Mouse (Mus musculus) splenic B cell, adult 2 months (primary cell): ENCODE data around the gene Cadps2.

Source experiments
- DNase-seq: peaks from one replicate; pipeline ENCODE4 v3.0.0-alpha.2; 2011; ENCODE audit warnings: low read depth, low spot score
- H3K27me3 ChIP-seq: 2 replicates; pipeline ENCODE4 v1.6.1; 2012; ENCODE audit warnings: mild to moderate bottlenecking, low read length, moderate library complexity, mixed read lengths; ENCODE audit not compliant: control insufficient read depth, poor library complexity, insufficient read depth, severe bottlenecking
- H3K36me3 ChIP-seq: 2 replicates; pipeline ENCODE4 v1.6.1; 2012; ENCODE audit warnings: mild to moderate bottlenecking, low read length, moderate library complexity, mixed read lengths; ENCODE audit not compliant: control insufficient read depth, poor library complexity, insufficient read depth, severe bottlenecking

The Cadps2 gene

DNA sequence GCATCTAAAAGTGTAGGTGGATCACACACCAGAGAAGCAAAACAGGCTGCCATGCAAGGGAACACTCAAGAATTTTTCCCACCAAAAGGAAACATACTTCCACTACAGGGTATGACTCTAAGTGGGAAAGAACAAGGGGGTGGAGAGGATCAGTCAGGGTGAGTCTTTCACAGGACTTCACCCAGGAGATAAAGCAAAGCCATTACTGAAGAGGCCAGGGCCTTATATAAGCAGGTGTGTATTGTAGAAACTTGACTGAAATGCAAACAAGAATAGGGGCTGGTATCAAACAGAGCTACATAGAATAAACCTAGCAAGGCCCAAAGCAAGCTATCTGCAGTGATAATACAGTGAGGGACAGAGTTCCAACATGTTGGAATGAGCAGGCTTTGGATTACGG lies 271.6 kb downstream of the Cadps2 start:
- Histone ChIP-seq H3K27me3 (no peaks in the 10 kb centered on the region), H3K36me3 (no peaks in the 10 kb centered on the region)
- DNase-seq: no peak

DNA sequence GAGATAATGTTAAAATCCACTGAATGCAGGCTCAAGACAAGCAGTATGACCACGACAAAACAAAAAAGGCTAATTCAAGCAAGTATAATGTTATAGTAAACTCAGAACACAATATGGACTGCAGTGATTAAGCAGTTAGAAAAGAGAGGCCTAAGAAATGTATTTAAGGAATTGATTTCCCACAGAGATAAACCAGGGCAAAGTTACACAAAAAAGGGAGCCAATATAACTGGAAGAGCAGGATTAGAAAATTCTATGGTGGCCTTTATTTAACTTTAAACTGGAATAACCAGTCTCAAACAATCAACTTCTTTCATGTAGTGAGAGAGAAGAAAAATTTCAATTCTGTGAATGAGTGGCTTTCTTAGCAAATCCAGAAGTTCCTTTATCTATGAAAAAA lies 289.3 kb downstream of the Cadps2 start:
- no peaks in the 10 kb centered on the region for H3K36me3 ChIP-seq
- H3K27me3 ChIP-seq: no peaks in the 10 kb centered on the region
- no peak for DNase-seq

DNA sequence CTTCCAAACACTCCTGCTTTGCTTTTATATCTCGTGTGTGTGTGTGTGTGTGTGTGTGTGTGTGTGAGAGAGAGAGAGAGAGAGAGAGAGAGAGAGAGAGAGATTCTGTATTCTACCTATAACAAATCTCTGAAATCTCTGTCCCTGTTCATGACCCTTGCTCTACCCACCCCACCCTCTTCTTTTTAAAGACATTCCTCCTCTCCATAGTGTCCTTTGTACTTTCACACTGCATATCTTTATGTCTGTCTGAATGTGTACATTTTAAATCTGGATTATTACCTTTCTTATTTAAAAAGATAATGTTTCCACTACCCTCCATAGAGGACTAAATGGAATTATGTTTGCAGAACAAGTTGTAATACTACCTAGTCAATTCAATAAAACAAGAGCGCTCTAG lies 315.5 kb downstream of the Cadps2 start:
- Histone ChIP-seq H3K27me3 (no peaks in the 10 kb centered on the region), H3K36me3 (no peaks in the 10 kb centered on the region)
- DNase-seq: no peak

DNA sequence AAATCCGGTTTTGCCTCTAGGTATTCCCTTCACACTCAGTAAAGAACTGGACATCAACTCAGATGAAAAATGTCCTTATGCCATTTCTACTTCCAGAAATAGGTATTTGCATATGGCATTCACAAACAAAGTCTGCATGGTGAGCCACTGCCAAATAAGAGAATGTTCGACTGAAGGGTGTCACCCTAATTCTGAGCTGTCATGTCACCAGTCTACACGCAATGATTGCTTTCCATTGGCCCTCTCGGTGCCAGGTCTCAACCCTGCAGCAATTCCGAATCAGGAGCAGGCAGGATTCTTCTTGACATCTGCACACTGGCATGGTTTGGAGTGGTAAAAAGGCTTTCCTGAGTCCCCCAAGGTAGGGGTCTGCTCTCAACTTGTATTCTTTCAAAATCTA lies 316.7 kb downstream of the Cadps2 start:
- Histone ChIP-seq H3K36me3 (no peaks in the 10 kb centered on the region), H3K27me3 (no peaks in the 10 kb centered on the region)
- no peak for DNase-seq

DNA sequence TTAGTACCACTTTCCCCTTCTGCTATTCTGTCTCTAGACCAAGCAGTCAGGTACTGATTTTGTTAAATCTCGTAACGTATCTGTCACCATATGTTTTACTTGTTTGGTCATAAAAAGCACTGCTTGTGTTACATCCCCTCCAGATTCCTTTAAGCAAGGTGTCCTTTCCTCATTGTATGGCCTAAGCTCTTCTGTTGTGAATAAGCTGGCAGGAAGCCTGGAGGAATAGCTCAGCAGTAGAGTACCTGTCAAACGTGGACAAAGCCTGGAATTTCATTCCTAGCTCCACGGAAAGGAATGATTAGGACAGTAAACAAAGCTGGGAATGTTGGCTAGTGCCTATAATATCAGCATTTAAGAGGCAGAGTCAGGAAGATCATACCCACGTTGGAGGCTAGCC lies 340.6 kb downstream of the Cadps2 start:
- Histone ChIP-seq H3K36me3 (no peaks in the 10 kb centered on the region), H3K27me3 (no peaks in the 10 kb centered on the region)
- no peak for DNase-seq

GRCm38 (mm10) chr6:23491804-23492203 lies 347.4 kb downstream of the Cadps2 start:
- Histone ChIP-seq H3K36me3 (no peaks in the 10 kb centered on the region), H3K27me3 (no peaks in the 10 kb centered on the region)
- no peak for DNase-seq

- Histone ChIP-seq H3K36me3 (no peaks in the 10 kb centered on the region), H3K27me3 (no peaks in the 10 kb centered on the region)
- no peak for DNase-seq
Measured at GRCm38 (mm10) chr6:23490431-23490830, 348.8 kb downstream of the Cadps2 start.

DNA sequence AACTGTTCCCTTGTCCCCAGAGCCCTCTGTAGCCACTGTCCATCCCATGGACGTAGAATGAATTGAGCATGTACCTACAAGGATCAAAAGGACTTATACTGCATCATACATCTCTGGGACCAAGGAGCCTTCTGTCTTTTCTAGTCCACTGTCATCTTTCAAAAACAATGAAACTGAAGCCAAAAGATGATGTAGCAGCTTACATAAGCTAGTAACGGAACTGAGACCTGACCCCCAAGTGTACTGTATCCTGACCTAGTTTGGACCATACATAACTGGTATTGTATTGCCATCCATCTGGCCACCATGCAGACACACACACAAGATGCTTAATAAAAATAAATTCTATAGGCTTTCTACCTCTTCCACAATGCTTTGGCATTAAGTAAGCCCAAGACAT lies 350.2 kb downstream of the Cadps2 start:
- no peak for DNase-seq
- H3K27me3 ChIP-seq: no peaks in the 10 kb centered on the region
- no peaks in the 10 kb centered on the region for H3K36me3 ChIP-seq

DNA sequence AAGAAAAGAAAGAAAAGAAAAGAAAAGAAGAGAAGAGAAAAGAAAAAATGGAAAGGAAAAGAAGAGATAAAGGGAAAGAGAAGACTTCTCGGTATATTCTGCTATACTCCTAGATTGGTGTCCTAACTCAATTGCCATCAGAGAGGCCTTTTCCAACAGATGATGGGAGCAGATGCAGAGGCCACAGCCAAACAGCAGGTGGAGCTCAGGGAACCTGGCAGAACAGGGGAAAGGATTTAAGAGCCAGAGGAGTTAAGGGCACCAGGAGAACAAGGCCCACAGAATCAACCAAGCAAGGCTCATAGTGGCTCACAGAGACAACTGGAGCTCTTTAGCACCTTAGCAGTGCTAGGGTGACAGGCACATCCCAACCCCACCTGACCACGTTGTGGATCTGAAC lies 366.5 kb downstream of the Cadps2 start:
- Histone ChIP-seq H3K36me3 (no peaks in the 10 kb centered on the region), H3K27me3 (no peaks in the 10 kb centered on the region)
- no peak for DNase-seq

GRCm38 (mm10) chr6:23471830-23472229 lies 367.4 kb downstream of the Cadps2 start:
- Histone ChIP-seq H3K27me3 (no peaks in the 10 kb centered on the region), H3K36me3 (no peaks in the 10 kb centered on the region)
- DNase-seq: no peak

DNA sequence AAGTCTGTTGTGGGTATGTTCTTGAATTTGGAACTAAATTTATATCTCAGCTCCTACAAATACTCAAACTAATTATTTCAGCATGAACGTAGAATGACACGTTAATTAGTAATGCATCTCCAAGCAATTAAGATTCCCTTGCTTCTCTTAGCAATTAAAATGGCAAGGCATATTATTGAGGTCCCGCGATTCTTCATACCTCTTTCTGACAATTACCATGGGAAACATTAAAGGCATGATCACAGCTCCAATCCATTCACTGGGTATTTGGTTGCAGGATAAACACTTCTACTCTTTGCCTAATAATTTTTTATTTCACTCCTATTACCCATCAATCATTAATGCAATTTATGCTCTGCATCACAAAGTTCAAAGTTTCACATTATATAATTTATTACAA lies 371.3 kb downstream of the Cadps2 start:
- no peaks in the 10 kb centered on the region for H3K27me3 ChIP-seq
- no peaks in the 10 kb centered on the region for H3K36me3 ChIP-seq
- no peak for DNase-seq

- H3K36me3 ChIP-seq: no peaks in the 10 kb centered on the region
- no peak for DNase-seq
- H3K27me3 ChIP-seq: no peaks in the 10 kb centered on the region
Measured at GRCm38 (mm10) chr6:23462600-23463280, 376.5 kb downstream of the Cadps2 start.

DNA sequence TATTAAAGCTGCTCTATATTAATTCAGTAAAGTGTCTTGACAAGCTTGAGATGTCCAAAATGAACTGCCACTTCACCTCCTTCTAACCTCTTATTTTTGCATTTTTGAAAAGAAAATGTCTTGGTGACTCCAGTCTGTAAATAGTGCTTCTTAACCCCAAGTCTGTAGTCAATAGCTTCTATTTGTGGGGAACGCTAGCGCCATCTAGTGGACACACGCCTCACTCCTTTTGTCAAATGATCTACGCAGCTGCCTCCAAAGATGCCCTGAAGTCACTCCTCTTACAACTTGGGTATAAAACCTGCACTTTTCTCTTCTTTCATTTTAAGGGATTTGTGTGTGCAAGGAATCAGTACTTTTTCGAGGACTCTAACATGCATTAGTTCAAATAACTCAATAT lies 381.5 kb downstream of the Cadps2 start:
- Histone ChIP-seq H3K27me3 (no peaks in the 10 kb centered on the region), H3K36me3 (no peaks in the 10 kb centered on the region)
- peak; percentile 19 for DNase-seq

GRCm38 (mm10) chr6:23453907-23454306 lies 385.3 kb downstream of the Cadps2 start:
- no peak for DNase-seq
- Histone ChIP-seq H3K36me3 (no peaks in the 10 kb centered on the region), H3K27me3 (no peaks in the 10 kb centered on the region)

DNA sequence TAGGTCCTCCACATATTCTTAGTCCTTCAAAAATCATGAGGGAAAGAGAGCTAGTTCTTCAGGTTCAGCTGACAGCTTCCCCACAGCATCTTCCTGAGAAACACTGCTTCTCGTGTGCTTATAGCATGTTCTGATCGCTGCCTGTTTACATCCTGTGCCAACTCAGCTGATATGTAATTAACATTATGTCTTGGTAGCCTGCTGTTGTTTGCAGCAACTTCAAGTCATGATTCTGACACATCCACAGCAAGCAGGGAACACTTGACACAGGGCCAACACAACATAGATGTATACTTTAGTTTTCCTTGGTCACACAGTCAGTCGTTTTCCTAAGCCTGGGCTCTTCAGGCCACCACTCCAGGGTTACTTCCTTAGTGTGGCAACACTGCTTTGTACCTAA lies 399.3 kb downstream of the Cadps2 start:
- Histone ChIP-seq H3K27me3 (no peaks in the 10 kb centered on the region), H3K36me3 (no peaks in the 10 kb centered on the region)
- DNase-seq: no peak
